ENCODE assay signal across 23 mouse cellular contexts in the genomic region with DNA sequence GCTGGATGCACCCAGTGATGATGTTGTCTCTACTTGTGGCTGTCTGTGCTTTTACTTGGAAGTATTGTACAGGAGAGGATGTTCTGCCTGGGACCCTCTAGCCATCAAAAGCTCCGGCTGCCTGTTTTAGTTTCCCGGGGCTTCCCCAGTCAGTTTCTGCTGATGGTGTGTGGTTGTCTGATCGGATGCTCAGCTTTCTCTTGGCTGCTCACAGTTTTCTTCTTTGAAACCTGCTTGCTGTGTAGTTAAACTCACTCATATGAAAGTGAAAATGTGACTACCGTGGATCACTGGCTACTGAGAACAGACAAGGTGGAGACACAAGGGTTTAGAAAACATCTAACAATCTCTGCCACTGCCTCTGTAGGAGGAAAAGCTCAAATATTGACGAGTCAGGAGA. TPM values are rescaled to one million over a fixed set of nuclear protein-coding genes. Genes with fewer than 3 reads are reported as not detected.
"Had no signal": no experiment of that assay in that cellular context is flagged by ENCODE, and none has a peak within 500 bp of the region (broad histone marks: within the 10 kb centered on the region; RNA-seq: fewer than 3 reads in every experiment).

No protein-coding gene starts in this region.

- H3K4me2 ChIP-seq: limb, embryonic 13.5 days; liver, embryonic 13.5 days; lung, embryonic 14.5 days; neural tube, embryonic 12.5 days had no signal

- H3K27me3 ChIP-seq: limb, embryonic 13.5 days; liver, embryonic 13.5 days; neural tube, embryonic 12.5 days had no signal

- ATAC-seq: intestine, postnatal 0 days had no signal

- DNase-seq: kidney, adult 8-10 months; kidney, postnatal 36 days; left cerebral cortex, postnatal 4 days; liver, embryonic 13.5 days; lung, embryonic 14.5 days; lung, postnatal 10 days; lung, postnatal 4 days; midbrain, embryonic 14.5 days; right cerebral cortex, postnatal 4 days; spleen, adult 18-20 months; thymus, postnatal 36 days had no signal

- H3K9me3 ChIP-seq: limb, embryonic 13.5 days; liver, embryonic 13.5 days; midbrain, embryonic 10.5 days; neural tube, embryonic 12.5 days had no signal

- H3K4me3 ChIP-seq: limb, embryonic 13.5 days; liver, embryonic 13.5 days; midbrain, embryonic 10.5 days; neural tube, embryonic 12.5 days had no signal

- H3K36me3 ChIP-seq: limb, embryonic 13.5 days; liver, embryonic 13.5 days; midbrain, embryonic 10.5 days; neural tube, embryonic 12.5 days had no signal

- H3K4me1 ChIP-seq: neural tube, embryonic 12.5 days had no signal

- H3K9ac ChIP-seq: limb, embryonic 13.5 days; liver, embryonic 13.5 days; lung, embryonic 14.5 days; neural tube, embryonic 12.5 days had no signal

- H3K27ac ChIP-seq: limb, embryonic 13.5 days; liver, embryonic 13.5 days; midbrain, embryonic 10.5 days; neural tube, embryonic 12.5 days had no signal

RNA-seq across cellular contexts. Expression of a gene that starts 7.6 kb away (rescaled TPM):
- total RNA-seq: layer of hippocampus, adult 8-10 months; layer of hippocampus, postnatal 14 days; left cerebral cortex, adult 18-20 months; left cerebral cortex, postnatal 10 days; left cerebral cortex, postnatal 4 days; megakaryocyte, adult 5-6 weeks; monocyte, adult 5-6 weeks; neutrophil, adult 5-6 weeks had no signal
- polyA plus RNA-seq: limb, embryonic 13.5 days; midbrain, embryonic 10.5 days; midbrain, embryonic 14.5 days; thymus, postnatal 0 days had no signal

RNA-seq across cellular contexts. Expression of a gene that starts 34.7 kb away (rescaled TPM):
- total RNA-seq: left cerebral cortex, adult 18-20 months; left cerebral cortex, postnatal 4 days; megakaryocyte, adult 5-6 weeks; monocyte, adult 5-6 weeks; neutrophil, adult 5-6 weeks had no signal
- polyA plus RNA-seq: intestine, postnatal 0 days; limb, embryonic 13.5 days; lung, embryonic 14.5 days; midbrain, embryonic 10.5 days; midbrain, embryonic 14.5 days; neural tube, embryonic 12.5 days had no signal
